Mouse (Mus musculus) forelimb bud, embryonic 11.5 days (tissue): ENCODE results near the gene Ppa1.
"Not testable (repeated sequence)": the region's sequence is repeated elsewhere in the genome, so short reads cannot be mapped to it uniquely, and the experiment has no call there.

Source experiments
- DNase-seq: peaks from one replicate; pipeline ENCODE4 v3.0.0-alpha.2; 2012; ENCODE audit warnings: low read depth, low spot score

The Ppa1 gene

DNA sequence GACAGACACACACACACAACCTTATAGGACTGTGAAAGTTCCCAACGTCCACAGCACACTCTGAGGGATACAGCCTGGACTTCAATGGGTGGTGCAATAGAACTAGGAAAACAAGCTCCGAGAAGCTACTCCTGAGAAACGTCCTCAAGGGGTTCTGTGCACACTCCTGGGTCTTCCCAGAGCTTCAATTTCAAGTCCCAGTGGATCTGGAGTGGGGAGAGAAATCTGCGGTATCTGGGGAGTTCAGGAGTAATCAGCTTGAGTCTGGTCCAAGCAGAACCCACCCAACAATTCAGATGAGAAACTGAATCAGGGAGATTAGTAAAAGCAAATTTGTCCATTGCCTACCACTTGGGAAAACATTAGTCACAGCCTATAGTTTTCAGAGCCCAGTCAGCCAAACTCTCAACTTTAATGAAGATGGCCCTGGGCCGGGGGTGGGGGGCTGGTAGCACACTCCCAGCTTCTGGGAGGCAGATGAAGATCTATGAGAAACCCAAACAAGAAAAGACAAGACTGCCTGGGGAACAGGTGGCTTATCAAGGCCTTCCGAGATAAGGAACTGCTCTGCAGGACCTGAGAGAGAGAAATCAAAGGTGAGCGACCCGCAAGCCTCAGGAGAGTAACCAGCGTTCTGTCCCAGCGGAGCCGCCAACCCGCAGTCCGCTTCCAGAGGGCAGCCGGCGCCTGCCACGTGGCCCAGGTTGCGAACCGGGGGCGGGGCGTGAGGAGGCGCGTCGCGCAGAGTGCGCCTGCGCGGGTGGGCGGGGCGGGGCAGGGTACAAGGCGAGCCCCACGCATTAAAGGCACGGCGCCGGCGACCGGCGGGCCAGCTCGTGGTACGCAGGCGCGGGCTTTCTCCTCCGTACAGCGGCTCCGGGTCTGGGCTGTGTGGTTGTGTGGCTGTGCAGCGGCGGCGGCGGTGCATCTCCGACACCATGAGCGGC lies at the start of gene Ppa1:
TSS of gene Ppa1 (plus strand) at position 763 of the 947 bp plus-strand sequence.
- DNase-seq = peak; percentile 85

DNA sequence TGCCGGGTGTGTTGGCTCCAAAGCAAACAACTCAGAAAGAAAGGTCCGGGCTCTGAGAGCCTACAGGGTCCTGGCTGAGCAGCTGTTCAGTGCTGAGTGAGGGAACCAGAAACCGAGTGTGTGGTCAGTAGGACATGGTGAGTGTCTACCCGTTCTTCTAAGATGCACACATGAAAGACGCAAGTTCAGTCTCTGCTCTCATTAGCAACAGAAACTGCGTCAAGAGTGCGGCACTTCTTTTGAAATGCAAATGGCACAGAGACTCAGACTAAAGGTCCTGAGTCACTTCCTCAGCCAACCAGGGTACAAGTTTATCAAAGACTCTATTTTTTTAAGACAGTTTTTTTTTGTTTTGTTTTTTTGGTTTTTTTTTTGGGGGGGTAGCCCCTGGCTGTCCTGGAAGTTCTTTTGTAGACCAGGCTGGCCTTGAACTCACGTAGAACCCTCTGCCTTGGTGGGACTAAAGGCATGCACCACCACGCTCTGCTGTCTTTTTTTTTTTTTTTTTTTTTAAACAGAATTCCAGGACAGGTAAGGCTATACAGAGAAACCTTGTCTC lies 48.7 kb upstream of the Ppa1 start:
- DNase-seq = no peak

DNA sequence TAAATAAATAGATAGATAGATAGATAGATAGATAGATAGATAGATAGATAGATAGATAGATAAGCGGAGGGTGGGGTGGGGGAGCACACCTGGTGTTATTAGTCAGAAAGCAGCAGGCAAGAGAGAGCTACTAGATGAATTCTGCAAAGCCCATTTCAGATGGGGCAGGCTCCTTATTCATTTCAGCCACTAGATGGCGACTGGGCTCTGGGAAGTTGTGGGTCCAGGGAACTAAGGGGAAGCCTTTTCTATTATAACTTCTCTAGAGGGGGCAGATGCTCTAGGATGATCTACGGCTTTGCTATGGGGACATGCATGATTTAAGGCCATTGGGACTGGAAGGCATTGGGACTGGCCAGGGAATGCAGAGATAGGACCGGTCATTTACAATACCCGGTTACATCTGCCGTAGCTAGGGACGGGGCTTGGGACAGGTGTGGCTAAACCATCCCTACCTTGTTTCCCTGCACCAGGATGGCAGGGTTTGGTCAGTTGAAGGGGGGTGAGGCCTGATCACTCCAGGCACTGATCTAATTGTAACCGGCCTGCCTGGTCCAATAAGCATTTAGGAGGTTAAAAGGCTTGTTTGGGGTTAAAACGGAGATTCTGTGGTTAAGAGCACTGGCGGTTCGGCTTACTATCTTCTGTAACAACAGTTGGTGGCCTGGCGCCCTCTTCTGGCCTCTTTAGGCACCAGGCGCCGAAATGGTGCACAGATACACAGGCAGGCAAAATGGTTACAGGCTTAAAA lies 45.9 kb upstream of the Ppa1 start:
- DNase-seq = peak; percentile 63

DNA sequence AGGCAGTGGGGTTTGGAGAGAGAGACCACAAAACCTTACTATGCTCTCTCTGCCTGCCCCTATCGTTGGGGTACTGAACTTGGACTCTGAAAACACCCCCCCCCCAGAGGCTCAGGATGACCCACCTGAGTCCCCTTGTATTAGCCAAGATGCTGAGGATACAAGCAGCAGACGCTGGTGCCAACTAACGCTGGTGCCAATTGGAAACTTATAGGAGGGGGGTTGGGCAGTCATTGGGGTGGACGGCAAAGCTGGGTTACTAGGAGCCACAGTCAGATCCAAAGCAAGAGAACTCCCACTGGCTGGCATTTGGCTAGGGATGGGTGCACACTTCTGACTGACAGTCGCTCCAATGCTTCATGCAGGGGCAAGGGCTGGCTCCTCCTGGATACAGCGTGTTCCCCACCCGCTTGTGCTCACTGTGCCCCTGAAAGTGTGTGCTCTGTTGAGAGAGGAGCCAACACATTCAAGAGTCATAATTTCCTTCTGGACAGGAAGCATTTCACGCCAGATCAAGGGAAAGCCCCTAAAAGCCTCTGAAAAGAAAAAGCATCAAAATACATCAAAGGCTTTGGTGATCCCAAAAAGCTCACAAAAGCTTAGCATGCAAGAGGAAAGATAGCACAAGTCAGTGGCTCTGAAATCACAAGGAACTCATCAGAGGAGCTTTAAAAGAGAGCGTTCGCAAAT lies 43.8 kb upstream of the Ppa1 start:
- no peak for DNase-seq

DNA sequence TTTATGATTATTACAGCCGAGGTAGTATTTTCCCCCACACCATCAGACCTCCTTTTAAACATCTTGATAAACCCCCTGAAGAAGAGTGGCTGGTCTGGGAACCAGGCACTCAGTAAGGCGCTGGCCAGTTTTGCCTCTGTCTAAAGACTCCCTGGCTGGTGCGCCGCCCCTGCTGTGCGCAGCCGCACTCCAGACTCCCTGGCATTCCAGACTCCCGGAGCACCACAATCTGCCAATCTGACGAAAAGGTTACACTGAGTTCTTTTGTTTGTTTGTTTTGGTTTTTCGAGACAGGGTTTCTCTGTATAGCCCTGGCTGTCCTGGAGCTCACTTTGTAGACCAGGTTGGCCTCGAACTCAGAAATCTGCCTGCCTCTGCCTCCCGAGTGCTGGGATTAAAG lies 43.0 kb upstream of the Ppa1 start:
- not testable (repeated sequence) for DNase-seq

DNA sequence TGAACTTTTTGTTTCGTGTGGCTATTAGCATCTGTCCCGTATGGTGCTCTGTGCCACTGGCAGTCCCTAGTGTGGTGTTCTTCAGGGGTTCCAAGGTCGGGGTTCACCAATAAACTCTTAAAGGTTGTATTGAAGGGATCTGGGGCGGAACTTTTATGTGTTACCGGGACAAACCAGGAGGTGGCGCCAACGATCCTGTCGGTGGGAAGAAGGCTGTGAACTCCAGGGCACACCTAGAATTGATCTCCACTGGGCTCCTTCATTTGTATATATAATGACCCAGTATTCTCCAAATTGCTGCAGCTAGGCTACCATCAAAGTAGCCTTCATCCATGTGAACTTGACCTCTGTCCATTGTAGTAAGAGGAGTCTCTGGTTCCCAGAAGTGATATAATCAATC lies 42.5 kb upstream of the Ppa1 start:
- DNase-seq = peak; percentile 74

DNA sequence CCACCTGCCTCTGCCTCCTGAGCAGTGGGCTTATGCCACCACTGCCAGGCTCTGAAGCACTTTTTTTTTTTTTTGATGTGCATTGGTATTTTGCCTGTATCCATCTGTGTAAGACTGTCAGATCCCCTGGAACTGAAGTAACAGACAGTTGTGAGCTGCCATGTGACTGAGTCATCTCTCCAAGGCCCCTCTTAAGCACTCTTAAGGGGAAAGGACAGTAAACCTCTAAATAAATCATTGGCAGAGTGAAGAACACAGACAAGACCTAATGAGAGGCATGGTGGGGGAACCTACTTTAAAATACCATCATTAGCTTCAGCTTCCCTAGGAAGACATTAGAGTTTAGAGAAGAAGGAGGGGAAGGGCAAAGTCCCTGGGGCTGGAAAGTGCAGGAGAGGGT lies 40.1 kb upstream of the Ppa1 start:
- no peak for DNase-seq

DNA sequence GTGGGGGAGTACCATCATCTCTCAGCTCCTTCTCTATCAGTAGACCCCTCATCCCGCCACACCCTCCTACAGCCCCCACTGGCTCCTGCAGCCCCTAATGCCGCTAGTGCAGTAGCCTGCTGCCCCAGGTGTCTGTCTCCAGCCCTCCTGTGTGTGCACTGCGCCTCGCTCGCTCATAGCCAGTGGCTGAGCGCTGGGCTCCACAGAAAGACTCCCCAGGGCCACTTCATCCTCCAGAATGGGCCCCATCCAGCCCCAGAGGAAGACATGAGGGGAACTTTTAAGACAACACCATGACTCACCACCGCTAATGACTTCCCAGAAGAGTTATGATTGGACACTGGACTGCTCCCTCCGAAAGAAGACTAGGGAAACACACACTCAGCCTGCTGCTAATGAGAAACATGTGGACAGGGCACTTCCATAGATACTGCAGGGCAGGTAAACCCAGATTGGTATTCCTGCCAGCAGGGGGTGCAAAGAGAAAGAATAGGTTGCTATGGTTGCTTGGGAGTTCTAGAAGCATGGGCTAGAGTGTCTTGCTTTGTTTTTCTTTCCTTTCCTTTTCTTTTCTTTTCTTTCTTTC lies 37.6 kb upstream of the Ppa1 start:
- peak; percentile 61 for DNase-seq

DNA sequence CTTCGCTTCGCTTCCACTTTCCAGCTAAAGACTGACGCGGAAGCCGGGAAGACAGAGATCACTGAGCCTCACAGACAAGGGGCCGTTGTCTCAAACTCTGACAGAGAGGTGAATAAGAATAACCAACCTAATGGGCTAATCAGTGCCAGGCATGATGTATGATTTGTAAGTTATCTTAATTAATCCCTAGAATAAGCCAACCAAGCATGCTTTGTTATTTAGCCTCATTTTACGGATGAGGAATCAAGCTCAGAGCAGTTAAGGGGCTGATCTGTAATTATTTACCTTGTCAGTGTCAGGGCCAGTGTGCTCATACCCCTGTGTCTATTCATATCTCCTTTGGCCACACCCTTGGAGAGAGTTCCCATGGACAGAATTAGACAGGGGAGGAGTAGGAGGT lies 34.0 kb upstream of the Ppa1 start:
- DNase-seq = no peak

DNA sequence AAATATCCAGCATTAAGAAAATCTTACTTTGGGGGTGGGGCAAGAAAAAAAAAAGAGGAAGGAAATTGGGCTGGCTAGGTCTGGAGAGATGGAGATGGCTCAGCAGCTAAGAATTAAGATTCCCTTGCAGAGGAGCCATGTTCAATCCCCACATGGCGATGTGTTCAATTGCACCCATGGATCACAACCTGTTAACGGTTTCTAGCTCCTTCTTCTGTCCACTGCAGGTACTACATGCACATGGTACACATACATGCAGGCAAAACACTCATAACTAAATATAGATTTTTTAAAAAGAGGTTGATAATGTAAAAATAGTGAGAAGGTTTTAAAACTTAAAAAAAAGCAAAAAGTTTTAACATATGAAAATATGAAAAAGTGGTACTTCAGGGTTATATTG lies 29.8 kb upstream of the Ppa1 start:
- DNase-seq = no peak

DNA sequence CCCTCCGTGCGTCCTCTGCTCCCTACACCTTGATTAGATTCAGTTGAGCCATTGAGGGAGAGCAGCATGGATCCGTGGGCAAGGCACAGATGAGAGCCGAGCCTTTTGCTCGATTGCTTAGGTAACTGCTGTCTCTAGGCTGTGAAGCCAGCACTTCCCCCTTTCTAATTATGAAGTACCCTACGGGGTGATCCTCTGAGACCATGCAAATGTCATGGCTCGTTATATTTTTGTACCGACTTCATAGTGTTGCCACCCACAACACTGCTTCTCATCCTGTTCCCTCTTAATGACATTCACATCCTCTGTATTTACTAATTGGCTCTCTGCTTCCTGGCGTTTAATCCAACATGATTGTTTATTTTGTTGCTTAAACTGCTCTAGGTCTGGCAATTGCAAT lies 26.7 kb upstream of the Ppa1 start:
- no peak for DNase-seq

DNA sequence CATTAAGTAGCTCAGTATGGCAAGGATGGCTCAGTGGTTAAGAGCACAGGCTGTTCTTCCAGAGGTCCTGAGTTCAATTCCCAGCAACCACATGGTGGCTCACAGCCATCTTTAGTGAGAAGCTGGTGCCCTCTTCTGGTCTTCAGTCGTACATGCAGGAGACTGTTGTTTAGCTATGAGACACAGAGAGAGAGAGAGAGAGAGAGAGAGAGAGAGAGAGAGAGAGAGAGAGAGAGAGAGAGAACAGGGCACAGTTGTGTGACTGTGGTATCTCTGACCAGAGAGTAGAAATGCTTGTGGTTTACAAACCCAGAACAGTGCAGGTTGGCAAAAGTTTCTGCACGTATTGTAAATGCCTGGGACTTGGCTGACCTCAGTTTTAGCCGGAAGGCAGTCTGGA lies 24.5 kb upstream of the Ppa1 start:
- not testable (repeated sequence) for DNase-seq

DNA sequence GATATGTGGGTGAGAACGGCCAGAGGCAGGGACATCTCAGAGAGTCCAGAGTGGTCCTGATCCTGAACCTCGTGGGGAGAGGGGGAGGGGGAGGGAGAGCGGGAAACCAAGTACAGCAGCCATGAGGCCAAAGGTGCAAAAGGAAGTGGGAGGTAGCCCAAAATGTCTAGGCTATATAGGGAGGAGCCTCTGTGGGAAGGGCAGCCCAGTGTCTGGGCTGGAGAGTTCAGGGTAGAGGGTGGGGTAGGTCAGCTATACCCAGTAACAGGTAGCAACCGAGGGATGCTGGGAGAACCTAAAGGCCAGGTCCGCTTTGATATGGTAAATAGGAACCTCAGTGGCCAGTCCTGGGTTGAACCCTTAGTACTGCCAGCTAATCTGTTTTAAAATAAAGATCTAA lies 23.6 kb upstream of the Ppa1 start:
- no peak for DNase-seq

DNA sequence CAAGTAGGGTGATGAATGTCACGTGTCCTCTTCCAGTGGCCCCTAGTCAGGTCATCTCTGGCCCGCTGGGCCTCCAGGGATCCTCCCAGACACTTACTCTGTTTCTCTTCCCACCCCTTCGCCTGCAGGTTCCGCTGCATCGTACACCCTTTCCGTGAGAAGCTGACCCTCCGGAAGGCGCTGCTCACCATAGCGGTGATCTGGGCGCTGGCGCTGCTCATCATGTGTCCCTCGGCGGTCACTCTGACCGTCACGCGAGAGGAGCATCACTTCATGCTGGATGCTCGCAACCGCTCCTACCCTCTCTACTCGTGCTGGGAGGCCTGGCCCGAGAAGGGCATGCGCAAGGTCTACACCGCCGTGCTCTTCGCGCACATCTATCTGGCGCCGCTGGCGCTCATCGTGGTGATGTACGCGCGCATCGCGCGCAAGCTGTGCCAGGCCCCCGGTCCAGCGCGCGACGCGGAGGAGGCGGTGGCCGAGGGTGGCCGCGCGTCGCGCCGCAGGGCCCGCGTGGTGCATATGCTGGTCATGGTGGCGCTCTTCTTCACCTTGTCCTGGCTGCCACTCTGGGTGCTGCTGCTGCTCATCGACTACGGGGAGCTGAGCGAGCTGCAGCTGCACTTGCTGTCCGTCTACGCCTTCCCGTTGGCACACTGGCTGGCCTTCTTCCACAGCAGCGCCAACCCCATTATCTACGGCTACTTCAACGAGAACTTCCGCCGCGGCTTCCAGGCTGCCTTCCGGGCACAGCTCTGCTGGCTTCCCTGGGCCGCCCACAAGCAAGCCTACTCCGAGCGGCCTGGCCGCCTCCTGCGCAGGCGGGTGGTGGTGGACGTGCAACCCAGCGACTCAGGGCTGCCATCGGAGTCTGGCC lies 22.7 kb upstream of the Ppa1 start:
- no peak for DNase-seq

DNA sequence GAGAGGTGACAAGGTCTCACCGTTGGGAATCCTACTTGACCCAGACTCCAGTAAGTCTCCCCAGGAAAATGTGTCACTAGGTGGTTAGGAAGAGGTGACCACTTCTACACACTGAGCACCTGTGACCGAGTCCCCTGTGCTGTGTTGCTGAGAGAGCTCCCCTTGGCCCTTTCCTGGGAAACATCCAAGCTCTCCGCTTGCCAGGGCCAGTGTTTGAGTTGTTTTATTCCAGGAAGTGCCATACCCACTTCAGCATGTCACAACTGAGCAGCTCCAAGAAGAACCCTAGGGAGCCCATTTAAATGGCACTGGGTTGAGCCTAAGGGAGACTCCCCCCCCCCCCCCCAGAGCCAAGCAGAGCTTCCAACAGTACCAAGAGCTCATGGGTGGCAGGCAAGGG lies 21.8 kb upstream of the Ppa1 start:
- DNase-seq = no peak

DNA sequence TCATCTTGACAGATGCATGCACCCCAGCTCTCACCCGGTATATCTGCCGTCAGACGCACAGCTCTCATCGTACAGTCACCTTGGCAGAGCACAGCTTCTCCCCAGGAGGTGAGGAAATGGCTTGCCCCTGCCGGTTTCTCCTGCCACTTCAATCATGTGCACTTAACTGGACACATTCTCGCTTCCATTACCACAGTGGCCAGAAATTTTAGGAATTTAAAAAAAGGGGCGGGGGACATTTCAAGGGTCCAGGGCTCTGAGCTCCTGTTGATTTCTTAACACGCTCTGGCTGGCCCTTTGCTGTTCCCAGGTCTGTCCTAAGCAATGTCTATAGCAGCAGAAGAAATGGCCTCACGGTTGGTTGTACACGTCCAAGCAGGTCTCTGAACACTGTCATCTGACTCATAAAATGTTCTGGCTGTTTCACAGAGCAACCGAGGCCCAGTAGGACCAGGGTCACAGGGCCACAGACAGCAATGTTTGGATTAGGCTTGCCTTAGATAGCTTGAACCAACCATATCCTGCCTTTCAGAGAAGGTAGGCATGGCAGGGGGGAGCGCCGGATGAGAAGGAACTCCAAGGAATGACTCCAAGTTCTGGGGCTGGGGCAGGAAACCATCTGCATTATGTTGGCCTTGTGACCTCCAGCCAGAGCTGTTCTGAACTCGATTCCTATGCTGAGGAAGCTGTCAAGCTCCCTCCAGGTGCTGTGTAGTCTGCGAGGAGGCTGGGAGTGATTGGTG lies 21.0 kb upstream of the Ppa1 start:
- no peak for DNase-seq

DNA sequence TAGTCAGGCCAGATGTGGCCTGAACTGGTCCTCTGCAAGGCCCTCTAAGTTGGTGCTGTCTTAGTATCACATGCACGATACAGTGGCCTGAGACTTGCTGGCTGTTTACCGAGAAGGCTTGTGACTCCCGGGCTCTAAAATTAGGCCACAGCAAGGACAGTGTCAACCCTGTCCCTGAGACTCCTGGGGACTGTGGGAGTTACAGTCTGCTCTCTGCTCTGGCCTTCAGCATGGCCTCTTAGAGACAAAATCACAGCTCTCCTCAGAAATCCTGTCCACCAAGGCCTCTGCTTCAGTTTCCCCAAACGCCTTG lies 20.5 kb upstream of the Ppa1 start:
- no peak for DNase-seq

DNA sequence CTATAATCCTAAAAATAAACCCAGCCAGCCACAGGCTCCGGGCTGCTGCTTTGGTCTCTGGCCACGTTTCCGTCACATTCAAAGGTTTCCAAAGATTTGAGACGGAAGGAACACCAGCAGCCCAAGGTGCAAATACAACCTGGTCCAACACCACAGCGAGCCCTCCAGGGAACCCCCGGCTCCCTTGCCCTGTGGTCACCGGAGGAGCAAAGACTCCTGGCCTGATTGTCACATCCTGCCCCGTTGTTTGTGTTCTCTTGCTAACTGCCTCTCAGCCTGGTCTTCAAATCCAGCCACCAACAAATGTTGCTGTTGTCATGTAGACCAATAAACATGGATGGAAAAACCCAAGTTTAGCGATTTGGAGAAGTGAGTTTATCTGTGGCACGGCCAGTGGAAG lies 15.9 kb upstream of the Ppa1 start:
- no peak for DNase-seq

DNA sequence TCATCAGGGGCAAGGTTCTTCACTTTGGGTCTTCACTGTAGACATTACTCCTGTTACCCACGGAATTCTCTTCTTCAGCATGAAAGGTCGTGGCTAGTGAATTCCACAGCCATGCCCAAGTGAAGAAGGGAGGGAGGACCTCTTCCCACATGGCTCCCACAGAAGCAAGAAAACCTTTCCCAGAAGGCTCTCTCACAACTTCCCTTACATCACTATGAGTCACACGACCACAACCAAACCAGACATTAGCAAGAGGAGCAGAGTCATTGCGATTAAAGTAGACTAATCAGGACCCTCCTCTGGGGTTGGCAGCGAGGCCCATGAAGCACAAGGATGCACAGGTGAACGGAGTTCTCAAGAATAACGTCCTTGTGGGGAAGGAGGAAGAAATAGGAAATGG lies 11.3 kb upstream of the Ppa1 start:
- DNase-seq = no peak

DNA sequence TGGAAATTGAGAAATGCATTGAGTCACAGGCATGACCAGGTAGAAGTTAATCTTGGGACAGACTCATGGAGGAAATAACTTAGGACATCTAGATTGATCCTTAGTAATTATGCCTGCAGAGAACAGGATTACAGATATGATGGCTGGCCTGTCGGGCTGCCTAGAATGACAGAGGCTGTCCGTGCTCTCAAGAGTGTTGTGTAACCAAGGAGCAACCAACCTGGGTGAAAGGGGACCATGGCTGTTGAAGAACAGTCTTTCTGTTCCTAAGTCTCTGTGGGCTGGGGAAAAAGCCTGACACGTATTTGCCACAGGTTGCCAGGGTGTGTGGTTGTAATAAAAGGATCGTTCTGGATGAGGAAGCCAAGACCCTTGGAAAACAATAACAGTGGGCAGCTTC lies 8.0 kb upstream of the Ppa1 start:
- no peak for DNase-seq
